Mouse (Mus musculus): ENCODE measurements at regions not wholly inside any gene's neighbourhood (a gene's known extent, or its start where the extent isn't known, plus 50 kb on each side); places are given as distances from the start of the nearest gene placed in this dataset.

GRCm38 (mm10) chr9:84369200-84369599, 444.3 kb downstream of the Bckdhb start:
- 43% methylated on average over 1 of the region's 1 CpGs for WGBS
- Histone ChIP-seq H3K4me3 (replicated peaks; ENCODE audit: low read length) (no peak overlapping the region), H3K4me1 (ENCODE audit: control insufficient read depth, insufficient read depth, low read length) (no peaks in the 10 kb centered on the region), H3K9ac (ENCODE audit: low read length) (no peak overlapping the region), H3K27me3 (ENCODE audit: control insufficient read depth, insufficient read depth, low read length) (no peaks in the 10 kb centered on the region), H3K36me3 (ENCODE audit: control insufficient read depth, insufficient read depth, low read length) (no peaks in the 10 kb centered on the region), H3K27ac (ENCODE audit: low read length) (no peak overlapping the region), H3K9me3 (replicated peaks; ENCODE audit: control insufficient read depth, low read length) (no peaks in the 10 kb centered on the region), H3K4me2 (ENCODE audit: low read depth, low read length) (no peak overlapping the region)
- no peak for ATAC-seq (ENCODE audit: insufficient read depth, low FRiP score)

DNA sequence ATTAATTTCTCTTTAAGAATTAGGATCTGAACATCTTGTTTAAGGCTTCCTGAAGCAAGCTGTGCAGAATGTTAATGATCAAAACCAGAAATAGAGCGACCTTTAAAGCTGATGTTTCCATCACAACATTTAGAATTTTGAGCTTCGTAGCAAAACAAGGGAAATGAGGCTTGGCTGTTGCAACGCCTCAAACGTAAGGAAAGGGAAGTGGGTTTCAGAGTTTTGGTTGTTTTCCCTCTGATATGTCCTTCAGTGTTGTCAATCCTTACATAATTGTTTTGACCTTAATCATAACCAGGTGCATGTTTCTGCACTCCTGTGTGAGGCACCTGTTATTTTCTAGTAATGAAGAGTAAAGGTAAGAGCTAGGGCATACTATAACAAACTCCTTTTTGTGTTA, 445.3 kb downstream of the Bckdhb start:
- Histone ChIP-seq H3K9ac (ENCODE audit: low read length) (no peak overlapping the region), H3K4me1 (ENCODE audit: control insufficient read depth, insufficient read depth, low read length) (no peaks in the 10 kb centered on the region), H3K9me3 (replicated peaks; ENCODE audit: control insufficient read depth, low read length) (no peaks in the 10 kb centered on the region), H3K4me3 (replicated peaks; ENCODE audit: low read length) (no peak overlapping the region), H3K4me2 (ENCODE audit: low read depth, low read length) (no peak overlapping the region), H3K27ac (ENCODE audit: low read length) (no peak overlapping the region), H3K36me3 (ENCODE audit: control insufficient read depth, insufficient read depth, low read length) (no peaks in the 10 kb centered on the region), H3K27me3 (ENCODE audit: control insufficient read depth, insufficient read depth, low read length) (no peaks in the 10 kb centered on the region)
- no peak for ATAC-seq (ENCODE audit: insufficient read depth, low FRiP score)
- 76% methylated on average over 4 of the region's 4 CpGs for WGBS

GRCm38 (mm10) chr9:84375746-84376145, 450.8 kb downstream of the Bckdhb start:
- no peak overlapping the region for H3K9ac ChIP-seq (ENCODE audit: low read length)
- H3K9me3 ChIP-seq (replicated peaks; ENCODE audit: control insufficient read depth, low read length), result no peaks in the 10 kb centered on the region
- no peak overlapping the region for H3K4me2 ChIP-seq (ENCODE audit: low read depth, low read length)
- H3K27me3 ChIP-seq (ENCODE audit: control insufficient read depth, insufficient read depth, low read length), result no peaks in the 10 kb centered on the region
- no peak for ATAC-seq (ENCODE audit: insufficient read depth, low FRiP score)
- H3K27ac ChIP-seq (ENCODE audit: low read length), result no peak overlapping the region
- H3K4me3 ChIP-seq (replicated peaks; ENCODE audit: low read length), result no peak overlapping the region
- WGBS, result 60% methylated on average over 2 of the region's 2 CpGs
- no peaks in the 10 kb centered on the region for H3K36me3 ChIP-seq (ENCODE audit: control insufficient read depth, insufficient read depth, low read length)
- H3K4me1 ChIP-seq (ENCODE audit: control insufficient read depth, insufficient read depth, low read length), result no peaks in the 10 kb centered on the region

GRCm38 (mm10) chr9:84376621-84377020, 451.7 kb downstream of the Bckdhb start:
- H3K4me1 ChIP-seq (ENCODE audit: control insufficient read depth, insufficient read depth, low read length), result no peaks in the 10 kb centered on the region
- H3K4me2 ChIP-seq (ENCODE audit: low read depth, low read length), result no peak overlapping the region
- no peak overlapping the region for H3K27ac ChIP-seq (ENCODE audit: low read length)
- no peaks in the 10 kb centered on the region for H3K9me3 ChIP-seq (replicated peaks; ENCODE audit: control insufficient read depth, low read length)
- ATAC-seq (ENCODE audit: insufficient read depth, low FRiP score), result no peak
- 95% methylated on average over 6 of the region's 6 CpGs for WGBS
- no peak overlapping the region for H3K9ac ChIP-seq (ENCODE audit: low read length)
- H3K36me3 ChIP-seq (ENCODE audit: control insufficient read depth, insufficient read depth, low read length), result no peaks in the 10 kb centered on the region
- no peaks in the 10 kb centered on the region for H3K27me3 ChIP-seq (ENCODE audit: control insufficient read depth, insufficient read depth, low read length)
- H3K4me3 ChIP-seq (replicated peaks; ENCODE audit: low read length), result no peak overlapping the region

GRCm38 (mm10) chr9:84381942-84382341, 457.0 kb downstream of the Bckdhb start:
- ATAC-seq (ENCODE audit: insufficient read depth, low FRiP score), result no peak
- Histone ChIP-seq H3K4me2 (ENCODE audit: low read depth, low read length) (no peak overlapping the region), H3K27me3 (ENCODE audit: control insufficient read depth, insufficient read depth, low read length) (no peaks in the 10 kb centered on the region), H3K9me3 (replicated peaks; ENCODE audit: control insufficient read depth, low read length) (no peaks in the 10 kb centered on the region), H3K4me1 (ENCODE audit: control insufficient read depth, insufficient read depth, low read length) (no peaks in the 10 kb centered on the region), H3K9ac (ENCODE audit: low read length) (no peak overlapping the region), H3K36me3 (ENCODE audit: control insufficient read depth, insufficient read depth, low read length) (no peaks in the 10 kb centered on the region), H3K4me3 (replicated peaks; ENCODE audit: low read length) (no peak overlapping the region), H3K27ac (ENCODE audit: low read length) (no peak overlapping the region)

DNA sequence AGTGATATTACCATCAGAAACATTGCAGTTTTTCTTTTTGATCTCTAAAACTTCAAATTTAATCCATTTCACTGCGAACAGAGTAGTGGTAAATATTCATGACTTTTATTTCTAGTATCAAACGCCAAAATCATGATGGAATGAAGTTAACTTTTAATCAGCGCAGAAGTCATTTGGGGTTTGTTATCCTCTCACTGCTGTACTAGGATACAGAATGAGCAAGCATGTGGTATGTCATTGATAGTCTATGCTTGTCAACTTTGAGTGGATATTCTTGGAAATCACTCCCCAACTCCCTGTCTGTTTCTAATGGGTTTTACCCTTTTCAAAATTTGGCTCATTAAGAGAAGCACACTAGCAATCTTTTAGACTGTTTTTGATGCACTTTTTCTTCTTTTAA, 464.9 kb downstream of the Bckdhb start:
- H3K4me3 ChIP-seq (replicated peaks; ENCODE audit: low read length), result no peak overlapping the region
- H3K4me2 ChIP-seq (ENCODE audit: low read depth, low read length), result no peak overlapping the region
- H3K4me1 ChIP-seq (ENCODE audit: control insufficient read depth, insufficient read depth, low read length), result no peaks in the 10 kb centered on the region
- no peaks in the 10 kb centered on the region for H3K36me3 ChIP-seq (ENCODE audit: control insufficient read depth, insufficient read depth, low read length)
- no peak overlapping the region for H3K27ac ChIP-seq (ENCODE audit: low read length)
- no peaks in the 10 kb centered on the region for H3K27me3 ChIP-seq (ENCODE audit: control insufficient read depth, insufficient read depth, low read length)
- no peaks in the 10 kb centered on the region for H3K9me3 ChIP-seq (replicated peaks; ENCODE audit: control insufficient read depth, low read length)
- no peak for ATAC-seq (ENCODE audit: insufficient read depth, low FRiP score)
- 86% methylated on average over 3 of the region's 3 CpGs for WGBS
- H3K9ac ChIP-seq (ENCODE audit: low read length), result no peak overlapping the region

DNA sequence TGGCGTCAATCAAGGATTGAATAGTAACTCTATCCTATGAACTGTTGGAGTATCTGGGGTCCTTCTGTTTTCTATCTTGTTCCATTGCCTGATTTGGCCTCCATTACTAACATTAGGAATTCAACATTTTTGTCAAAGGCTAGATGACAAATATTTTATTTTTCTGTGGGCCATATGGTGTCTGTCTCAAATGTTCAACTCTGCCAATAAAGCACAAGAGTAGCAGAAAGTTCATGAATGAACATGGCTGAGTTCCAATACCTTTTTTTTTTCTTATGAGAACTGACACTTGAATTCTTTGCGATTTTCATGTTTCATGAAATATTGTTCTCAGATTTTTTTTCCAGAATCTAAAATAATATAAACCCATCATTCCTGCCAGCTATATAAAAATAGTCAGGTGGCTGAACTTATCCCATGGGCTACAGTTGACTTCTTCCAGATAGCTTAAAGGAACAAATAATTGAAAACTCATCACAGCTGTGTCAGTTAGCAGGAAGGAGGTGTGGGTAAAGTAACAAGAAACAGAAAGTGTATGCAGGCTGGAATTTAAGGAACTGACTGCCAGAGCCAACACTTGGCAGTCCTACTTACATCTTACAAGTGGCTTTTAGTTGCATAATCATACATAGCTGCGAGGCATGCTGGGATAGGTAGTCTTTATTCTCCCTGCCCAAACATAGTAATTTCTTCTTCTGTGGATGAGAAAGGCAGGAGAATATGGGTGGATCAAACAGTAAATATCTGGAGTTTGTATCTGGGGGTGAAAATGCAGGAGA, 469.8 kb downstream of the Bckdhb start:
- Histone ChIP-seq H3K9ac (ENCODE audit: low read length) (no peak overlapping the region), H3K4me1 (ENCODE audit: control insufficient read depth, insufficient read depth, low read length) (no peaks in the 10 kb centered on the region), H3K27me3 (ENCODE audit: control insufficient read depth, insufficient read depth, low read length) (no peaks in the 10 kb centered on the region), H3K36me3 (ENCODE audit: control insufficient read depth, insufficient read depth, low read length) (no peaks in the 10 kb centered on the region), H3K4me2 (ENCODE audit: low read depth, low read length) (no peak overlapping the region), H3K9me3 (replicated peaks; ENCODE audit: control insufficient read depth, low read length) (no peaks in the 10 kb centered on the region), H3K4me3 (replicated peaks; ENCODE audit: low read length) (no peak overlapping the region), H3K27ac (ENCODE audit: low read length) (no peak overlapping the region)
- 0 out of 2 replicates have a peak, but pooled peaks have one; percentile 29 for ATAC-seq (ENCODE audit: insufficient read depth, low FRiP score)
- 68% methylated on average over 3 of the region's 3 CpGs for WGBS

- Histone ChIP-seq H3K4me1 (ENCODE audit: control insufficient read depth, insufficient read depth, low read length) (no peaks in the 10 kb centered on the region), H3K9me3 (replicated peaks; ENCODE audit: control insufficient read depth, low read length) (no peaks in the 10 kb centered on the region), H3K4me2 (ENCODE audit: low read depth, low read length) (no peak overlapping the region), H3K27ac (ENCODE audit: low read length) (no peak overlapping the region), H3K27me3 (ENCODE audit: control insufficient read depth, insufficient read depth, low read length) (no peaks in the 10 kb centered on the region), H3K4me3 (replicated peaks; ENCODE audit: low read length) (no peak overlapping the region), H3K9ac (ENCODE audit: low read length) (no peak overlapping the region), H3K36me3 (ENCODE audit: control insufficient read depth, insufficient read depth, low read length) (no peaks in the 10 kb centered on the region)
- WGBS, result 38% methylated on average over 3 of the region's 3 CpGs
- ATAC-seq (ENCODE audit: insufficient read depth, low FRiP score), result no peak
Observed at GRCm38 (mm10) chr9:84399481-84399880, 474.5 kb downstream of the Bckdhb start.

DNA sequence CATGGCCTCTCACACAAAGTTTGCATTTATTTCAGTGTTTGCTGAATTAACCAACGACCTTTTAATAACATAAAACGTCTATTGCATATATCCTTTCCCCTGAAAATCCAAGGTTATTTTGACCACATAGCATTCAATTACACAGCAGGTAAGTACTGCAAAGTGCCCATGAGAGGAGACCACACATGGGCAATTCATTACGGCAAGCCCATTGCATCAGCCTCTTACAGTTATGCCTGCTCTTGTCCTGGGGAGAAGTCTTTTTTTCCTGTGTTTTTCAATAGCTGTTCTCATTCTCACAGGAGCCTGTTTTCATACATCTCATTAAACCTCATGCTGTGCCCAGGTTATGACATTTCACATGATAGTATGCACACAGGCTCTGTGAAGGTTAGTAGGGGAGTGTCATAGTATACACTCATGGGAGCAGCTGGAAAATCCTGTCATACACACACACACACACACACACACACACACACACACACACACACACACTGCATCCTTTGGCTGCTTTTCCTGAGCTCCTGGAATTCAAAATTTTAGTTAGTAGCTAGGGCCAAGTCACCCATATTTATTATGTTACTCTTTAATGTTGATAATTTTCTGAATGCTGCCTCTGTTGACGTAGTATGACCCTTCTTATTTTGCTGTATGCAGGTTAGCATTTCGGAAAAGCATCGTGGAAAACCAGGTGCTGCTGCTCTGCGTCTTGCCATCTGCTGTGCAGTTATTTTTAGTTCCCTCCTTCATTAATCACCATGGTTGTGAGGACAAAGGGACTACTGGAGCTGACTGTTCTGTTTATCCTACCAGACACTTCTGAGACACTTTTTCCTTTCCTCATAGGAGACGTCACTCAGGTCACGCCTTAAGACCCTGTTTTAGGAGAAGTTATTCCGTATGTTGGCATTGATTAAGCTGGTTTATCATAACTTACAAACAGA, 483.6 kb downstream of the Bckdhb start:
- ATAC-seq (ENCODE audit: insufficient read depth, low FRiP score), result no peak
- H3K9me3 ChIP-seq (replicated peaks; ENCODE audit: control insufficient read depth, low read length), result no peaks in the 10 kb centered on the region
- H3K27ac ChIP-seq (ENCODE audit: low read length), result no peak overlapping the region

More for the DNA sequence above, 483.6 kb downstream of the Bckdhb start:
- Histone ChIP-seq H3K27me3 (ENCODE audit: control insufficient read depth, insufficient read depth, low read length) (no peaks in the 10 kb centered on the region), H3K9ac (ENCODE audit: low read length) (no peak overlapping the region), H3K4me1 (ENCODE audit: control insufficient read depth, insufficient read depth, low read length) (no peaks in the 10 kb centered on the region), H3K4me2 (ENCODE audit: low read depth, low read length) (no peak overlapping the region), H3K36me3 (ENCODE audit: control insufficient read depth, insufficient read depth, low read length) (no peaks in the 10 kb centered on the region), H3K4me3 (replicated peaks; ENCODE audit: low read length) (no peak overlapping the region)
- 39% methylated on average over 10 of the region's 10 CpGs for WGBS

All from stomach, embryonic 16.5 days (tissue).